Mouse (Mus musculus) heart, adult 18-20 months (tissue): ENCODE data around the gene Zfp800. TPM values are rescaled to one million over a fixed set of nuclear protein-coding genes. Genes with fewer than 3 reads are reported as not detected.

Experiments
- DNase-seq, 2 experiments: peaks; one replicate each; pipeline ENCODE4 v3.0.0; 2021 to 2022; ENCODE audit warnings: mixed read lengths in 1 of 2
- total RNA-seq, 2 experiments: library from RNA; stranded (reverse); gene quantifications; 2 replicates each; pipeline ENCODE4 v1.2.3; 2021

The Zfp800 gene
- total RNA-seq, 2 experiments from 2014 or later = 10.2 to 14.0 TPM

DNA sequence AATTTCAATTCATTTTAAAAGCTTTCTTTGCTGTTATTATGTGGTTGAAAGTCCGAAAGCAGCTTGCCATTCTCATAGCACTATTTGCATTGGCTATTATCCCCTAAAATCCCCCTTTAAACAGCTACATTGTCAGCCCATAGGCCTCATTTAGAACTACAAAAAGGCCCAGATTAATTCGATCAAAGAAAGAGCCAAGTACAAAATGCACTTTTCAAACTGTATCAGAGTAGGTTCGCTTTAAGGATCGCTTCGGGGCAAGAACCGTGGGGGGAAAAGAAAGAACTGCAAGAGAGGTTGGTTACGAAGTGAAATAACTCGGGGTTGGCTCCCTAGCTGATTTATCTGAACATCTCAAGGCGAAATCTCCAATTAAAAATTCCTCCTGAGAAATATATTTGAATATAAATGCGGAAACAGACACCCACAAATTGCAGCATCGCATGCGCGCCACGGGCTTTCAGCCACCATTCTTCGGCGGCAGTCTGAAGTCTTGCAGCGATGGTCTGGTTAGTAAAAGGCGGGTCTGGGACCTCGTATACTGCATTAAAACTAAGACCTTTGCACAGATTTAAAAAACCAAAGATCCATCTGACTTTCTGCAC is 850 bp downstream of the Zfp800 start:
- peak in 1 of 2 experiments; percentile 29 for DNase-seq

DNA sequence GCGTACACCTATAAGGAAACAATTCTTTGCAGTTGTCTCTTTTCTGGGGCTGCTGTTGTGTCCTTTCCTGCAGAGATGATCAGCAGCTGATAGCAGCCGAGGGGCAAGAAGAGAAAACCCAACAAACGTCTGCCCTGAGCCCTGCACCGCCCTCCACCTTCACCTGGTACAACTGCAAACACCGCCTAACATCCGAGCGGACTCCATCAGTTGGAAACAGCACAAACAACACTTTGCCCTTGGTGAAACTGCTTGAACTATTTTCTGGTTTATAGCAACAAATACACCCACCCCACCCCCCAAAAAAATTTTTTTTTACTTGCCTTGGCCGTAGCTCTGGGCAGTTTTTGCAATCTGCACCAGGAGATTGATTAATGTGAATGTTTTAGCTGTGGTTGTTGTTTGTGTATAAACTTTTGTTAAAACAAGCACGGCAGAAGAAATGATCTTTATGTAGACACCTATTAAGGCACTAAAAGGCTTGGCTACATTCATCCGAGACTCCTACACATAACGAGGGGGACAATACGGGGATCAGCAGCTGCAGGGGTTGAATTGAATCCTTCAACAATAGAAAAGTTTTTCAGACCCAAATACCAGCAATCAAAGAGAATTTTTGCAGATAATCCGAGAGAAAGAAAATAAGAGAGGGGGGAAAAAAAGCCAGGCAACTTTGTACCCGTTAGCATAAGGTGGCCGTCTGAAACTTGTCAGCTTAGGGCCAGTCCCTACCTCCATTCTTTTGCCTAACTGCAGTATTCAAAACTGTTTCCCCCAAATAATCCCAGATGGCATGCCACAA is 1.6 kb downstream of the Zfp800 start:
- DNase-seq = no peak

DNA sequence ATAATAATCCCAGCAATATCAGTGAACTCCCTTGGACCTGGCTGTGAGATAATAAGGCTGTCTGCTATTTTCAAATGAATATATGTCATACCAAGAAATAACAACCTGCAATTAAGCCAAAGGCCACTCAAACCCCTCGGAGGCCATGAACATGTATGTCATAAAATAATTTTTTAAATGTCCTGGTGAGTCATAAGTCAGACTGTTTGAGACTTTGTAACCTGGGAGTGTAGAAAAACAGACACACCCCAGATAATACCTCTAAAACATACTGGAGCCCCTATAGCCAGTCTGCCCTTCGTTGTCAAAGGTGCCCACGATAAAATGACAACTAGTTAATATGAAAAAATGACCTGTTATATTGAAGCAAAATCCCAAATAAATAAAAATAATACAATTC is 8.8 kb downstream of the Zfp800 start:
- DNase-seq = no peak

DNA sequence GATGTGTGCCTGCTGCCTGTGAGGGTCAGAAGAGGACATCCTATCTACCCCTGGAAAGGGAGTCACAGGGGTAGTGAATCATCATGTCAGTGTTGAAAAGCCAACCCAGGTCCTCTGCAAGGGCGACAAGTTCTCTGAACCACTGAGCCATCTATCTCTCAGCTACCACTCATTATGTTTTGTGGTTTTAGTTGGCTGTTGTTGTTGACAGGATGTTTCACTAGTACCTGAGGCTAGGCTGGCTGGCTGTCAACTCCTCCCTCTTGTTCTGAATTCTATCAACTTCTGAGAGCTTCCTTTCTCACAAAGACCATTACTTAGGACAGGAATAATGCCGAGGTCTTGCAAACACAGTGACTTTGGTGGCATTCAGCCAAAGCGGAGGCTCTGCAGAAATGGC is 12.6 kb downstream of the Zfp800 start:
- DNase-seq = no peak

GRCm38 (mm10) chr6:28381983-28382382 is 15.8 kb downstream of the Zfp800 start:
- DNase-seq = no peak

- DNase-seq = no peak
Measured at GRCm38 (mm10) chr6:28369966-28370683, 27.7 kb downstream of the Zfp800 start.

DNA sequence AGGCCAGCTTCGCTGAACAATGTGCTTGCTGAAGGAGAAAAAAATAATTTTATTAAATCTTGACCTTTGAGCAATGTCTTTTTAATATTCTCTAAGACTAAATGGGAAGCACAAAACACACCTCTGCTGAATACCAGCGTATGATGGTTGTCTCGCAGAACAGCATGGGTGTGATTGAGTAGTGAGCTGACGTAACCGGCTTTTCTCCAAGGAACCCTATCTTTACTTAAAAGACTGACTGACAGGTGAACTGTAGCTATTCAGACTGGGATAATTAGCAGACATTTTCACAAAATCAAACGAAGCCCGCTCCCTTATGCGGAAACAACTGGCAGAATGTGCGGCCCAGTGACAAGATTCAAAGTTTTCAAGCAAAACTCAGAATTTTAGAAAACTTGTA is 30.2 kb downstream of the Zfp800 start:
- DNase-seq = no peak

DNA sequence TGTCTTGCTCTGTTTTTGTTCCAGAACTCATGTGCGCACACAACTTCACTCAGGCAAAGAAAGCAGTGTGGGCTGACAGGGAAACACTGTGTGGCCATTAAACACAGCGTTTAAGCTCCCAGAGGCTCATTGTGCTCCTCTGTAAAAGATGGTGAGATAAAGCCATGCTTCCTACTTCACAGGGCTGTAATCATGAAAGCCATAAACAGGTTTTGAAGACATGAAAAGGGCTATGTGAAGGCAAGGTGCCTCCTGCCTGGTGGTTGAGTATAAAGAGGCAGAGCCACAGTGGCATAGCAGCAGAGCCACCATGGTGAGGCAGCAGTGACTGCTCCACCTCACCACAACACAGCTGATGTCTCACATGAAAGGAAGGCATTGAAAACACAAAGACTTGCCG is 46.7 kb downstream of the Zfp800 start:
- no peak for DNase-seq

GRCm38 (mm10) chr6:28345677-28346076 is 52.1 kb downstream of the Zfp800 start:
- DNase-seq = no peak

DNA sequence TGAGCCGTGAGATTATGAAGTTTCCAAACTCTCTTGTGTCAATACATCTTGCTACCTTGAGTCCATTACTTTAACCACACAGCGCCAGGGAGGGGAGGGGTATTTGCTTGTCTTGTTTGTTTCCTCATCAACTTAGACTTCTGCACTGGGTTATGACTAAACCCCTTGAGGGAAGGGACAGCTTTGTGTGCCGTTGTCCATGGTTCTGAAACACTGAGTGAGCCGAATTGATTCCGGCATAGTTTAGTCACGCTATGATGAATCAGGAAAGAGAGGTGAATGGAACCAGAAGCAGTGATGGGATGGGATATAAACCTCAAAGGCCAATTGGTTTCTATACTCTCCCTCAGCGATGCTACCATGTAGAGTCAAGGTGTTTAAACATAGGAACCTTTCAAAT is 52.6 kb downstream of the Zfp800 start:
- no peak for DNase-seq

DNA sequence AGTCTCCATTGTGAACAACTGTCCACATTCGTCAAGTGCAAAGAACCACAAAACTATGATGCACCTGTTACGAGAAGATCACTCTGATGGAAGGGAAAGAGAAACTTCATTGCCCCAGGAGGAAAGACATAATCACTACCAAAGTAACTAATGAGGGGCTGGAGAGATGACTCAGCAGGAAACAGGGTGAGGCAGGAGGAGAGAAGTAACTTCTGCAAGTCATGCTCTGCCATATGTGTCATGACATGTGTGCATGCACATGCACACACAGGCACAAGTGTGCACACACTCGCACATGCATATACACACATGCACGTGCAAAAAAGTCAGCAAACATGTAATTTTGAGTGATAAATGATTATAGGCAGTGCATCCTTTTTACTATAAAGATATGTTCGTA is 54.9 kb downstream of the Zfp800 start:
- no peak for DNase-seq

- no peak for DNase-seq
Measured at GRCm38 (mm10) chr6:28341174-28341573, 56.6 kb downstream of the Zfp800 start.

DNA sequence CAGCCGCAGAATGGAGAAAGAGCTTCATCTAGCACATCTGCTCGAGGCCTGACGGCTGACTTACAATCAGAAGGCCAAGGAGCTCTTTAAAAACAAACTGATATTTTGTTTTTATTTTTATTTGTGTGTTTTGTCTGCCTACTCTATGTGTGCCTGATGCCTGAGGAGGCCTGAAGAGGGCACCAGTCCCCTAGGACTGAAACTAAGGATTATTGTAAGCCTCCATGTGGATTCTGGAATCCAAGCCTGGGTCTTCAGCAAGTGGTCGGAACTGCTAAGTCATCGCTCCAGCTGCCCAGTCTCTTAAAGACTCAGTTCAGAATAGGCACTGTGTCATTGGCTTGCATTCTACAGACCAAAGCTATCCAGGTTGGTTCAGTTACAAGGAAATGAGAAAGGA is 58.4 kb downstream of the Zfp800 start:
- DNase-seq = peak in 1 of 2 experiments; percentile 5

- DNase-seq = no peak
Measured at GRCm38 (mm10) chr6:28333696-28334095, 64.1 kb downstream of the Zfp800 start.

GRCm38 (mm10) chr6:28332546-28332945 is 65.3 kb downstream of the Zfp800 start:
- no peak for DNase-seq

GRCm38 (mm10) chr6:28329815-28330214 is 68.0 kb downstream of the Zfp800 start:
- DNase-seq = no peak

DNA sequence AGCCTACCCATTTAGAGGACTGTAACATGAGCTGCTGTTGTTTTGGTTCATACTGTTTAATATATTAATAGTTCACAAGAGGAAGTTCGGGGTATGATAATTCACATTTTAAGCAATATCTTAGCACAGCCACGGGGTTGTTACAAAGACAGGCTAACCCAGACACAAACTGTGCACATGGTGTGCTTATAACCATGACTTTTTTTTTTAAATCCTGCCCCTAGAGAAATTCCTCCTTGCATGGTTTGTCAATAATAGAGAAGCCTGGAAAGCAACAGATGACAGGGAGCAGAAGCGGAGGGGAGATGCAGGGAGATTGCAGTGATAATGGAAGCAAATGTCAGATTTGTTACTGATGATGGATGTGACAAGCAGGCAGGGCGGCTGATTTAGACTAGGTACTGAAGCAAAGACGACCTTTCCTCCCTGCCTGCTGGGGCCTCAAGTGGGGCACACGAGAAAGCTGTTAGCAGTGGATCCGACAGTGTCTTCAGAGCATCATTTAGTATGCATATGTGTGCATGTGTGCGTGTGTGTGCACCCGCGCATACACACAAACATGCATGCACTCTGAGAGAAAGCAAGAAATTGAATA is 68.7 kb downstream of the Zfp800 start:
- DNase-seq = no peak

DNA sequence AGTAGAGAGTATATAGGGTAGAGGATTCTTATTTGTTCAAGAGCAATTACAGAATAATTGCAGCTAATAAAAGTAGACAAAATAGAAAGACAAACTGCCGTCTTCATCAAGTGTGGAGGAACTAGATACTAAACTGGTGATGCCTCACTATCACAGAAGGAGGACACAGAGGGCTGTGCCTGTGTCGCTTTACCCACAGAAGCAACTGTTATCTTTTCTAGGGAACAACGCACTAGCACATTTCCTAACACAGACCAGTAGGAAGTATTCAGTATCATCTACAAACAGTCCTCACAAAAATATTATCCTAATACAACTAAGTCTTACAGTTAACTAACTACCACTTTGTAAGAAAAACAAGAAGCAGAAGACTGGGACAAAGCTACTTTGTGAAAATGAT is 71.1 kb downstream of the Zfp800 start:
- DNase-seq = no peak

GRCm38 (mm10) chr6:28322399-28322798 is 75.4 kb downstream of the Zfp800 start:
- no peak for DNase-seq

DNA sequence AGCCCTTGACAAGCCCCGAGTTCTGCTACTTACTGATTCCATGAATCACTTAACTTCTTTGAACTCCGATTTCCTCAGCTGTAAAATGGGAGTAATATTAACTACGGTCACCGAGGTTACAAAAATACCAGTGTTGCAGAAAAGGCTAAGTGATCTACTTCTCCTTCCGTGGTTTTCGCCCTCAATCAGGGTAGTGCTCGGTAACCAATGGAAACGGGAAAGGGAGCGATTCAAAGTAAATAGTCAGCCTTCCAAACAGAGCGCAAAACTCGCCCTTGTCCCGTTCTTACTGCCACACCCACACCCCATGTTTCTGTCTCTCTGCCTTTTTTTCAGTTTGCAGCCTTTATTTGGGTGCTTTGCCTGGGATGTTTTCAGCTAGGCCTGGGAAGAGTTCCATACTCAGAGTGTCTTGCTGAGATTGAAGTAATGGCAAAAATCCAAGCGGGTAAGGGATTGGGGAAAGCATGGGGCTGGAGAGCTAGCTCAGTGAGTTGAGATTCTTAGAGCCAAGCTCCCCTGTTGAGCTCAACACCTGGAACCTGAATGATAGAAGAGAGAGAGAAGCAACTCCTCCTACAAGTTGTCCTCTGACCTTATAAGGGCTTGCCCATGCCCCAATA is 78.0 kb downstream of the Zfp800 start:
- peak; percentile 7 to 17 for DNase-seq

GRCm38 (mm10) chr6:28318820-28319573 is 78.8 kb downstream of the Zfp800 start:
- no peak for DNase-seq

DNA sequence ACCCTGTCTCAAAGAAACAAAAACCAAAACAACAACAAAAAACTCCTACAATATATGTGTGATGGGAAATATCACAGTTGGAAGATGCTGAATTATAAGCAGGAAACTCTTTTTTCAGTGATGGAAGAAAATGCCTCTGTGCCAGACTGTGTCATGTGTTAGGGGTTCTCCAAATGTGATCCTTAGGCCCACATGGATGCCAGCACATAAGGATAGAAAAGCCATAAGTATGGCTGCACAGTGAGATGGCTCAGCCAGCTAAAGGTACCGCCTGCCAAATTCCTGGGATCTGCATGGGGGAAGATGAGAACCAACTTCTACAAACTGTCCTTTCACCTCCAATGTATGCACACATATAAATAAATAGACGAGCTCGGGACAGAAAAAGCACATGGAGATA is 82.6 kb downstream of the Zfp800 start:
- no peak for DNase-seq
